Mouse (Mus musculus): Measurements from ENCODE around the gene Dner.

DNA sequence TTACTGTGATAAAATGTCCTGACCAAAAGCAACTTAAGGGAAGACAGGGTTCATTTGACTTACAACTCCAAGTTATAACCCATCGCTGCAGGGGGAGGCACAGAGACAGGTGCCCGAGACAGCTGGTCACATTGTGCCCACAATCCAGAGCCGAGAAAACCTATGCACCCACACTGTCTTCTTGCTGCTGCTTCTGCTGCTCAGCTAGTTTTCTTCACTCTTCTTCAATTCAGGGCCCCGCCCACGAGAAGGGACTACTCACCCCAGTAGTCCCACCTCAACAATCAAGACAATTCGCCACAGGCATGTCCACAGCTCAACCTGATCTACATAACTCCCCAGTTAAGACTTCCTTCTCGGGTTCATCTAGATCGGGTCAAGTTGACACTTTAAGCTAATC lies 332.1 kb downstream of the Dner start, which contains the start of gene Pid1:
- TF ChIP-seq ZC3H11A (IDR thresholded peaks at IDR 0.05; ENCODE audit: borderline replicate concordance, low read depth, low read length) (no peak), CHD2 (IDR thresholded peaks at IDR 0.05; ENCODE audit: low read depth, low read length) (no peak), HCFC1 (IDR thresholded peaks at IDR 0.05; ENCODE audit: borderline replicate concordance, insufficient read depth, low read length) (no peak)

All from ES-E14 (cell line).